Mouse (Mus musculus): ENCODE data around the gene Rcc1l. TPM values are rescaled to one million over a fixed set of nuclear protein-coding genes. Genes with fewer than 3 reads are reported as not detected.
A peak's percentile ranks its signal among the peaks of the same experiment; 100 is the strongest.

Gene Rcc1l
- polyA plus RNA-seq, 1 experiment from 2014 or later = 28.0 TPM

DNA sequence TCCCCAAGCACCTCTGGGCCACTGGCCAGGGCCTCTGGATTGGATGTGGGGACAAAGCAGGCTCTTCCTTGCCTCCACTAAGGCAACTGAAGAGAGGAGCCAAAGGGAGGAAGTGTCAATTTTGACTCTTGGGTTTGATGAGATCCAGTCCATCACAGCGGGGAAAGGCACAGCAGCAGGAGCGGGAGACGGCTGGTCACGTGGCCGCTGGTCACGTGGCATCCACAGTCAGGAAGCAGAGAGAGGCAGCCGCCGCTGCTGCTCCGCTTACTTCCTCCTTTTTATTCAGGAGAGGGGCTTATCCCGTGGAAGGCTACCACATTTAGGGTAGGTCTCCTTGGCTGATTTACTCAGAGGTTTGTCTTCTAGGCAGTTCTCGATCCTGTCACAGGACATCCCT, 34.2 kb downstream of the Rcc1l start:
- Histone ChIP-seq H3K4me1 (ENCODE audit: control insufficient read depth, insufficient read depth, low read length) (no peaks in the 10 kb centered on the region), H3K27ac (replicated peaks; ENCODE audit: low read depth, low read length) (no peak overlapping the region), H3K4me2 (ENCODE audit: low read depth, low read length) (no peak overlapping the region), H3K9ac (replicated peaks; ENCODE audit: low read length) (no peak overlapping the region), H3K36me3 (replicated peaks; ENCODE audit: control insufficient read depth, insufficient read depth, low read depth, low read length) (no peaks in the 10 kb centered on the region), H3K27me3 (ENCODE audit: control insufficient read depth, insufficient read depth, low read length) (no peaks in the 10 kb centered on the region), H3K9me3 (replicated peaks; ENCODE audit: control insufficient read depth, low read length) (no peaks in the 10 kb centered on the region), H3K4me3 (ENCODE audit: low read depth, low read length) (no peak overlapping the region)
- DNase-seq (ENCODE audit: low spot score) (no peak), ATAC-seq (replicated peaks; ENCODE audit: insufficient number of reproducible peaks, low FRiP score, low TSS enrichment, low read depth) (no peak)
- WGBS = 78% methylated on average over 11 of the region's 11 CpGs

- DNase-seq (ENCODE audit: low spot score) (no peak), ATAC-seq (replicated peaks; ENCODE audit: insufficient number of reproducible peaks, low FRiP score, low TSS enrichment, low read depth) (0 out of 2 replicates have a peak, but pooled peaks have one; percentile 5)
- no peak overlapping the region for H3K27ac ChIP-seq (replicated peaks; ENCODE audit: low read depth, low read length)
- no peak overlapping the region for H3K4me3 ChIP-seq (ENCODE audit: low read depth, low read length)
- no peak overlapping the region for H3K9ac ChIP-seq (replicated peaks; ENCODE audit: low read length)
- 73% methylated on average over 7 of the region's 7 CpGs for WGBS
- no peaks in the 10 kb centered on the region for H3K4me1 ChIP-seq (ENCODE audit: control insufficient read depth, insufficient read depth, low read length)
- H3K27me3 ChIP-seq (ENCODE audit: control insufficient read depth, insufficient read depth, low read length) = no peaks in the 10 kb centered on the region
- H3K4me2 ChIP-seq (ENCODE audit: low read depth, low read length) = no peak overlapping the region
- no peaks in the 10 kb centered on the region for H3K36me3 ChIP-seq (replicated peaks; ENCODE audit: control insufficient read depth, insufficient read depth, low read depth, low read length)
- H3K9me3 ChIP-seq (replicated peaks; ENCODE audit: control insufficient read depth, low read length) = no peaks in the 10 kb centered on the region
Measured at GRCm38 (mm10) chr5:134141236-134141635, 35.3 kb downstream of the Rcc1l start.

- no peaks in the 10 kb centered on the region for H3K4me1 ChIP-seq (ENCODE audit: control insufficient read depth, insufficient read depth, low read length)
- no peak overlapping the region for H3K4me2 ChIP-seq (ENCODE audit: low read depth, low read length)
- DNase-seq (ENCODE audit: low spot score) (no peak), ATAC-seq (replicated peaks; ENCODE audit: insufficient number of reproducible peaks, low FRiP score, low TSS enrichment, low read depth) (no peak)
- no peak overlapping the region for H3K4me3 ChIP-seq (ENCODE audit: low read depth, low read length)
- 84% methylated on average over 6 of the region's 6 CpGs for WGBS
- H3K36me3 ChIP-seq (replicated peaks; ENCODE audit: control insufficient read depth, insufficient read depth, low read depth, low read length) = no peaks in the 10 kb centered on the region
- H3K9ac ChIP-seq (replicated peaks; ENCODE audit: low read length) = no peak overlapping the region
- H3K9me3 ChIP-seq (replicated peaks; ENCODE audit: control insufficient read depth, low read length) = no peaks in the 10 kb centered on the region
- H3K27ac ChIP-seq (replicated peaks; ENCODE audit: low read depth, low read length) = no peak overlapping the region
- no peaks in the 10 kb centered on the region for H3K27me3 ChIP-seq (ENCODE audit: control insufficient read depth, insufficient read depth, low read length)
Measured at GRCm38 (mm10) chr5:134139429-134139828, 37.1 kb downstream of the Rcc1l start.

DNA sequence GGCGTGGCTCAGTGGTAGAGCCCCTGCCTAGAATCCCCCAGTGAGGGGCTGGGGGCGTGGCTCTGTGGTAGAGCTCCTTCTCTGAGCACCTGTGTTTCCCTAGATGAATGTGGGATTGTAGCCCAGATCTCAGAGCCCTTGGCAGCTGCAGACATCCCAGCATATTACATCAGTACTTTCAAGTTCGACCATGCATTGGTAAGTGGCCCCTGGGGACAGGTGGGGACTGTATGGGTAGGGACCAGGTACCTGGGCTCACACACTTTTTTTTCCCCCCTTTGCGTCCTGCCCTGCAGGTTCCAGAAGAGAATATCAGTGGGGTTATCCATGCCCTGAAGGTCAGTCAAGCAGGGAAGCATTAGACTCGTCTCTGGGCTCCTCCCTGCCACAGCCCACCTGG, 38.6 kb downstream of the Rcc1l start:
- Histone ChIP-seq H3K36me3 (replicated peaks; ENCODE audit: control insufficient read depth, insufficient read depth, low read depth, low read length) (no peaks in the 10 kb centered on the region), H3K4me3 (ENCODE audit: low read depth, low read length) (no peak overlapping the region), H3K9me3 (replicated peaks; ENCODE audit: control insufficient read depth, low read length) (no peaks in the 10 kb centered on the region), H3K27ac (replicated peaks; ENCODE audit: low read depth, low read length) (no peak overlapping the region), H3K4me1 (ENCODE audit: control insufficient read depth, insufficient read depth, low read length) (no peaks in the 10 kb centered on the region), H3K27me3 (ENCODE audit: control insufficient read depth, insufficient read depth, low read length) (no peaks in the 10 kb centered on the region), H3K4me2 (ENCODE audit: low read depth, low read length) (no peak overlapping the region), H3K9ac (replicated peaks; ENCODE audit: low read length) (no peak overlapping the region)
- ATAC-seq (replicated peaks; ENCODE audit: insufficient number of reproducible peaks, low FRiP score, low TSS enrichment, low read depth) (no peak), DNase-seq (ENCODE audit: low spot score) (no peak)
- WGBS = 87% methylated on average over 5 of the region's 5 CpGs

- no peaks in the 10 kb centered on the region for H3K9me3 ChIP-seq (replicated peaks; ENCODE audit: control insufficient read depth, low read length)
- WGBS = 96% methylated on average over 12 of the region's 12 CpGs
Measured at GRCm38 (mm10) chr5:134136022-134136421, 40.6 kb downstream of the Rcc1l start.

GRCm38 (mm10) chr5:134131586-134131985, 45.0 kb downstream of the Rcc1l start:
- no peaks in the 10 kb centered on the region for H3K4me1 ChIP-seq (ENCODE audit: control insufficient read depth, insufficient read depth, low read length)
- H3K4me3 ChIP-seq (ENCODE audit: low read depth, low read length) = no peak overlapping the region
- H3K9ac ChIP-seq (replicated peaks; ENCODE audit: low read length) = no peak overlapping the region
- no peak overlapping the region for H3K4me2 ChIP-seq (ENCODE audit: low read depth, low read length)
- no peaks in the 10 kb centered on the region for H3K9me3 ChIP-seq (replicated peaks; ENCODE audit: control insufficient read depth, low read length)
- ATAC-seq (replicated peaks; ENCODE audit: insufficient number of reproducible peaks, low FRiP score, low TSS enrichment, low read depth) = no peak
- peak; percentile 19 for DNase-seq (ENCODE audit: low spot score)
- no peak overlapping the region for H3K27ac ChIP-seq (replicated peaks; ENCODE audit: low read depth, low read length)
- H3K27me3 ChIP-seq (ENCODE audit: control insufficient read depth, insufficient read depth, low read length) = no peaks in the 10 kb centered on the region
- 44% methylated on average over 4 of the region's 4 CpGs for WGBS
- H3K36me3 ChIP-seq (replicated peaks; ENCODE audit: control insufficient read depth, insufficient read depth, low read depth, low read length) = no peaks in the 10 kb centered on the region; the same call in 1 of the 2 replicates

More at GRCm38 (mm10) chr5:134136022-134136421, 40.6 kb downstream of the Rcc1l start:
- Histone ChIP-seq H3K27ac (replicated peaks; ENCODE audit: low read depth, low read length) (no peak overlapping the region), H3K36me3 (replicated peaks; ENCODE audit: control insufficient read depth, insufficient read depth, low read depth, low read length) (no peaks in the 10 kb centered on the region), H3K27me3 (ENCODE audit: control insufficient read depth, insufficient read depth, low read length) (no peaks in the 10 kb centered on the region), H3K4me2 (ENCODE audit: low read depth, low read length) (no peak overlapping the region), H3K9ac (replicated peaks; ENCODE audit: low read length) (no peak overlapping the region), H3K4me1 (ENCODE audit: control insufficient read depth, insufficient read depth, low read length) (no peaks in the 10 kb centered on the region), H3K4me3 (ENCODE audit: low read depth, low read length) (no peak overlapping the region)
- ATAC-seq (replicated peaks; ENCODE audit: insufficient number of reproducible peaks, low FRiP score, low TSS enrichment, low read depth) (no peak), DNase-seq (ENCODE audit: low spot score) (no peak)

DNA sequence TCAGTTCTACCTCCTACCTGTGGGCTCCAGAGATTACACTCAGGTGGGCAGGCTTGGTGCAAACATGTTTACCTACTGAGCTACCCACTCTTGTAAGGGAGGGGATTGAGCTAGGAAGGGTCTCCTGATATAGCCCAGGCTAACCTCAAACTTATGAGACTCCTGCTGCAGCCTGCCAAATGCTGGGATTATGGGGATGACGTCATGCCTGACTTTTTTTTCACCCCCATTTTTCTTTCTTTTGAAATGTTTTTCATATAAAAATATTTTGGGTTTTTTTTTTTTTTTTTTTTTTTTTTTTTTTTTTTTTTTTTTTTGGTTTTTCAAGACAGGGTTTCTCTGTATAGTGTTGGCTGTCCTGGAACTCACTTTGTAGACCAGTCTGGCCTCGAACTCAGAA, 50.3 kb downstream of the Rcc1l start:
- DNase-seq (ENCODE audit: low spot score) = no peak
- H3K36me3 ChIP-seq (replicated peaks; ENCODE audit: control insufficient read depth, insufficient read depth, low read depth, low read length) = no peaks in the 10 kb centered on the region; the same call in 1 of the 2 replicates
- H3K9me3 ChIP-seq (replicated peaks; ENCODE audit: control insufficient read depth, low read length) = no peaks in the 10 kb centered on the region
- no peak overlapping the region for H3K9ac ChIP-seq (replicated peaks; ENCODE audit: low read length)
- H3K27ac ChIP-seq (replicated peaks; ENCODE audit: low read depth, low read length) = no peak overlapping the region
- no peaks in the 10 kb centered on the region for H3K27me3 ChIP-seq (ENCODE audit: control insufficient read depth, insufficient read depth, low read length)
- no peak overlapping the region for H3K4me2 ChIP-seq (ENCODE audit: low read depth, low read length)
- no peaks in the 10 kb centered on the region for H3K4me1 ChIP-seq (ENCODE audit: control insufficient read depth, insufficient read depth, low read length)
- ATAC-seq (replicated peaks; ENCODE audit: insufficient number of reproducible peaks, low FRiP score, low TSS enrichment, low read depth) = no peak
- WGBS = 69% methylated on average over 2 of the region's 2 CpGs
- H3K4me3 ChIP-seq (ENCODE audit: low read depth, low read length) = no peak overlapping the region

- ATAC-seq (replicated peaks; ENCODE audit: insufficient number of reproducible peaks, low FRiP score, low TSS enrichment, low read depth) (no peak), DNase-seq (ENCODE audit: low spot score) (no peak)
- Histone ChIP-seq H3K9ac (replicated peaks; ENCODE audit: low read length) (no peak overlapping the region), H3K9me3 (replicated peaks; ENCODE audit: control insufficient read depth, low read length) (no peaks in the 10 kb centered on the region), H3K27me3 (ENCODE audit: control insufficient read depth, insufficient read depth, low read length) (no peaks in the 10 kb centered on the region), H3K36me3 (replicated peaks; ENCODE audit: control insufficient read depth, insufficient read depth, low read depth, low read length) (no peaks in the 10 kb centered on the region; the same call in 1 of the 2 replicates), H3K4me2 (ENCODE audit: low read depth, low read length) (no peak overlapping the region), H3K4me3 (ENCODE audit: low read depth, low read length) (no peak overlapping the region), H3K4me1 (ENCODE audit: control insufficient read depth, insufficient read depth, low read length) (no peaks in the 10 kb centered on the region), H3K27ac (replicated peaks; ENCODE audit: low read depth, low read length) (no peak overlapping the region)
- 79% methylated on average over 6 of the region's 6 CpGs for WGBS
Measured at GRCm38 (mm10) chr5:134123846-134124245, 52.7 kb downstream of the Rcc1l start.

Measured in embryonic facial prominence, embryonic 11.5 days (tissue).